10 mouse cellular contexts compared by ENCODE assay signal in genomic region chr17:3533425-3533824, GRCm38 (mm10). TPM values are rescaled to one million over a fixed set of nuclear protein-coding genes. Genes with fewer than 3 reads are reported as not detected.
DNase-seq lines count a peak whose midpoint lies in the region; ATAC-seq and TF ChIP-seq lines count a peak whose summit lies in the region.
"Had no signal": no experiment of that assay in that cellular context is flagged by ENCODE, and none has a peak within 500 bp of the region (broad histone marks: within the 10 kb centered on the region; RNA-seq: fewer than 3 reads in every experiment).

No protein-coding gene starts in this region.

- DNase-seq in cerebellum, adult 2 months = no peak
- no peak for DNase-seq in cerebellum, adult 11-12 months
- peak; percentile 30 to 47 for DNase-seq in layer of hippocampus, postnatal 10 days (ENCODE audit: low spot score in 2 of 2)
- DNase-seq in layer of hippocampus, adult 8-10 months (ENCODE audit: low spot score in 2 of 2) = no peak
- DNase-seq in Patski (ENCODE audit: low read depth, low spot score) = no peak
- peak; percentile 34 for DNase-seq in lung, postnatal 10 days
- no peak for DNase-seq in spleen, adult 18-20 months
- DNase-seq: layer of hippocampus, adult 9-11 months had no signal

- no peak for TF ChIP-seq POLR2A in cerebellum, adult 2 months (IDR thresholded peaks at IDR 0.05; ENCODE audit: borderline replicate concordance, insufficient read depth, low read length)

- POLR2A ChIA-PET in Patski (lab: Charles Lee) = no interaction called here

- peak; percentile 23; the same call in 1 of the 2 replicates for TF ChIP-seq CTCF in cerebellum, adult 2 months (IDR thresholded peaks at IDR 0.05; ENCODE audit: borderline replicate concordance, insufficient read depth, low read depth, low read length)
- peak; percentile 72 for TF ChIP-seq CTCF in Patski (IDR thresholded peaks at IDR 0.05)

- no peak overlapping the region for H3K4me3 ChIP-seq in cerebellum, adult 2 months (replicated peaks; ENCODE audit: insufficient read depth, low read depth, low read length)
- H3K4me3 ChIP-seq: embryonic facial prominence, embryonic 13.5 days had no signal

- no peak overlapping the region for H3K27ac ChIP-seq in cerebellum, adult 2 months (ENCODE audit: insufficient read depth, low read length)
- H3K27ac ChIP-seq: embryonic facial prominence, embryonic 13.5 days had no signal

- ATAC-seq in Patski = no peak
- ATAC-seq in cerebellum, adult (ENCODE audit: insufficient number of reproducible peaks, low FRiP score, low TSS enrichment) = no peak

- in situ Hi-C loops in Patski (cut with MboI; ENCODE audit: low pct_unique_long_range_greater_than_20kb) = no loop called here

- CTCF ChIA-PET in Patski (lab: Charles Lee) = interaction anchor here (0.9 to 1.1 kb wide), 2 partner anchors 47 to 259 kb away, joined by 3 read pairs; no protein-coding TSS in a partner anchor

- H3K4me1 ChIP-seq in cerebellum, adult 2 months (ENCODE audit: control insufficient read depth, insufficient read depth, low read length) = no peaks in the 10 kb centered on the region
- H3K4me1 ChIP-seq: embryonic facial prominence, embryonic 13.5 days had no signal

- no peaks in the 10 kb centered on the region for H3K27me3 ChIP-seq in cerebellum, adult 2 months (ENCODE audit: control insufficient read depth, insufficient read depth, low read length)
- H3K27me3 ChIP-seq in Patski = no peaks in the 10 kb centered on the region
- H3K27me3 ChIP-seq: embryonic facial prominence, embryonic 13.5 days had no signal

- WGBS in cerebellum, adult 2 months = 47% methylated on average over 1 of the region's 1 CpGs

RNA-seq across cellular contexts. Expression of gene Cldn20, which starts 1.1 kb away (rescaled TPM):
- polyA plus RNA-seq in cerebellum, adult 2 months (2012; rRNA removed) = 0.25 and 0.63 TPM in 2 replicates
- under 1 TPM; 0.74 to 0.98 TPM for total RNA-seq in layer of hippocampus, postnatal 10 days (2021)
- not detected for total RNA-seq in layer of hippocampus, adult 8-10 months (2022)
- 0.58 TPM for polyA plus RNA-seq in Patski (2021)

RNA-seq across cellular contexts. Expression of gene Tfb1m, which starts 24.2 kb away (rescaled TPM):
- 8.4 and 8.8 TPM in 2 replicates for polyA plus RNA-seq in cerebellum, adult 2 months (2012; rRNA removed)
- total RNA-seq in layer of hippocampus, postnatal 10 days (2021) = 1 to 10 TPM; 5.0 to 5.4 TPM
- total RNA-seq in layer of hippocampus, adult 8-10 months (2022) = 1 to 10 TPM; 4.7 to 5.8 (median 5.3) TPM
- polyA plus RNA-seq in Patski (2021) = 12.8 TPM

Comparison
In these comparisons a context has a peak if more than half of its experiments do, and no peak if none do; other contexts are left out.
1. DNase-seq: peak in layer of hippocampus, postnatal 10 days (2 of 2) and lung, postnatal 10 days (single experiment); none in cerebellum, adult 2 months (0 of 2), cerebellum, adult 11-12 months (single experiment), layer of hippocampus, adult 8-10 months (0 of 2), Patski (single experiment) and spleen, adult 18-20 months (0 of 2).